Mouse (Mus musculus) liver, adult 2 months (tissue): ENCODE results near the gene Grhl1.

Experiments used
- CTCF ChIP-seq: fragments of 200-500 bp; IDR thresholded peaks from 2 replicates; pipeline ENCODE4 v1.5.1; 2011; ENCODE audit warnings: low read depth, low read length, control low read depth
- POLR2A ChIP-seq: fragments of 200-500 bp; IDR thresholded peaks from 2 replicates; pipeline ENCODE4 v1.6.1; 2011; ENCODE audit warnings: low read length, control low read depth; ENCODE audit not compliant: insufficient read depth; ENCODE audit errors: extremely low read depth

- no peak for TF ChIP-seq POLR2A
- no peak for TF ChIP-seq CTCF
Measured at GRCm38 (mm10) chr12:24623486-24624251, 51.6 kb downstream of the Grhl1 start.
